Mouse (Mus musculus) spleen, postnatal 36 days (tissue): ENCODE results near the gene Tlr9.

Experiments
- DNase-seq, 2 experiments: peaks; one replicate each; pipeline ENCODE4 v3.0.0; 2022; ENCODE audit warnings: low spot score in 2 of 2, mixed read lengths in 1 of 2

The Tlr9 gene

GRCm38 (mm10) chr9:106232956-106233355, 10.6 kb downstream of the Tlr9 start:
- no peak for DNase-seq

GRCm38 (mm10) chr9:106233953-106234352, 11.6 kb downstream of the Tlr9 start:
- no peak for DNase-seq

DNA sequence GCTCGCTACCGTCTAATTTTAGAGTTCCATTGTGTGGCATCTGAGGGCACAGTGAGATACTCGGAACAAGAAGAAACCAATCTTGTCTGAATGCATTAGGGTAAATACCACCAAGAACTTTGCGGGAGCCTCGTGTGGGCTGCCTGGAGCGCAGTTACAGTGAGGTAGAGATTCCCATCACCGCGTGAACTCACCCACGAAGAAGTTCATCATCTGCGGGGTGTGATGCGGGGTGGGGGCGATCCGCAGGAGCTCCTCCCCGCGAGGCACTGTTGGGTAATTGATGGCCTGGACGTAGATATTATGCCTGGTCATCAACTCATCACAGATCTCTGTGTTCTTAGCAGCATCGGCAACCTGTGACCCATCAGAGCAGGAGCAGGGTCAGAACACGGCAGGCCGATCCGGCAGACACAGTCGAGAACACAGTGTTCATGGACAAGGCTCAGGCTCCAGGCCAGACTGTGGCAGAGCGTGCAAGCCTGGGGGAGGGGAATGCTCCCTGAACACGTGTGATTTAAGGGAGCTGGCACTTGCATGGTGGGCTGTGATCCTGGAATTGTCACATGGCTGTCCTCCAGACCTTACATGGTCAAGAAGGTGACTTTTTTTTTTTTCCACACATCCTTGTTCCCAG, 12.9 kb downstream of the Tlr9 start:
- DNase-seq, result no peak

- no peak for DNase-seq
Measured at GRCm38 (mm10) chr9:106236156-106236817, 13.9 kb downstream of the Tlr9 start.

DNA sequence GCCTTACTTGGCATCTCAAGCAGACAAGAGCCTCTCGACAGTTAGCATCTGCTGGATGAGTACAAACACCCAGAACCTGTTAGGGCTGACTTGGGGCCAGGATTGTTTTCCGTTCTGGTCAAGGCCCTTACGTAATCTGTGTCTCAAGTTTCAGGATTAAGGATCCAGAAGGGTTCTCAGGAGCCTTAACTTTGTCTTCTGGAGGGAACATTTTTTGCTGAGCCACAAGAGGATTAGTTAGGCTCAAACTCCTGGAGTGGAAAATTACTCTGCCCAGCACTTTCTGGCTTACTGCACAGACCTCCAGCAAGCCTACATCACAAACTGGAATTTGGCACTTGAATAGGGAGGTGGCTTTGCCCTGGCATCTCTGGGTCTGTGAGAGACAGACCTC, 14.4 kb downstream of the Tlr9 start:
- DNase-seq, result no peak

DNA sequence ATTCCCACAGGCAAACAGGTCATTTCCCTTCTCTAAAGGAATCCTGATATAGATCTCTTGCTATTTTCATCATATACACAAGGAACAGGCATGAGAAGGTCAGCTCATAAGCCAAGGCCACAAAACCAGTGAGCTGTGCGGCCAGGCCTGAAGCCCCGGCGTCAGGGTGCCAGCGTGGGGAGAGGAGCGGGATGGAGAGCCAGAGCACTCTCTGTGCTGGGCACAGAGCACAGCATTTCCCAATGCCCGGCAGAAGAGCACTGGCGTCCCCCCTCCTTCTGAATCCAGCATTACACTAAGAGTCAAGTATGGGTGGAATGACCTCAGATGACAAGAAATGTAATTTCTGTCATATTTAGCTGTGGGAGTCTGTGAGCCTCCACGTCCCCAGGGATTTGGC, 15.0 kb downstream of the Tlr9 start:
- DNase-seq, result no peak

GRCm38 (mm10) chr9:106237878-106238277, 15.5 kb downstream of the Tlr9 start:
- DNase-seq, result no peak

DNA sequence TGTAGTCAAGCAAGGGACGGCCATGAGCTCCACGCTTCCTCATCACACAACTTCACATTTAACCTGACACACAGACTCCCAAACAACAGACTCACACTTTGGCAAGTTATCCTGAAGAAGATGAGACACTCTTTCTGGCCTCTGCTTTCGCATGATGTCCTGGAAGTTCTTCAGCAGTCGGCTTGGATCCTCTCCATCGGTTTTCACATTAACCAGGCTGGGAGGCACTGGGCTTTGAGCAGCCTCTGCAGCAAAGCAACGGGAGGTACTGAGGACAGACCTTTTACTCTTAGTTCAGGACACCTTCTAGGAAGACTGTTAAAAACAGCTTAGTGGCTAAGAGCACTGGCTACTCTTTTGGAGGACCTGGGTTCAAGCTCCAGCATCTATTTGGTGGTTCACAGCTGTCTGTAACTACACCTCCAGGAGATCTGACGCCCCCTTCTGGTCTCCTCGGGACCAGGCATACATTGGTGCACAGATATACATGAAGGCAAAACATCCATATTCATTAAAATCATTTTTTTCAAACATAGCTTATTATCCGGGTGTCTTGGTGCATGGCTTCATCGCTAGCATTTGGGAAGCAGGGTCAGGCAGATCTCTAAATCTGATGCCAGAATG, 19.3 kb downstream of the Tlr9 start:
- no peak for DNase-seq

DNA sequence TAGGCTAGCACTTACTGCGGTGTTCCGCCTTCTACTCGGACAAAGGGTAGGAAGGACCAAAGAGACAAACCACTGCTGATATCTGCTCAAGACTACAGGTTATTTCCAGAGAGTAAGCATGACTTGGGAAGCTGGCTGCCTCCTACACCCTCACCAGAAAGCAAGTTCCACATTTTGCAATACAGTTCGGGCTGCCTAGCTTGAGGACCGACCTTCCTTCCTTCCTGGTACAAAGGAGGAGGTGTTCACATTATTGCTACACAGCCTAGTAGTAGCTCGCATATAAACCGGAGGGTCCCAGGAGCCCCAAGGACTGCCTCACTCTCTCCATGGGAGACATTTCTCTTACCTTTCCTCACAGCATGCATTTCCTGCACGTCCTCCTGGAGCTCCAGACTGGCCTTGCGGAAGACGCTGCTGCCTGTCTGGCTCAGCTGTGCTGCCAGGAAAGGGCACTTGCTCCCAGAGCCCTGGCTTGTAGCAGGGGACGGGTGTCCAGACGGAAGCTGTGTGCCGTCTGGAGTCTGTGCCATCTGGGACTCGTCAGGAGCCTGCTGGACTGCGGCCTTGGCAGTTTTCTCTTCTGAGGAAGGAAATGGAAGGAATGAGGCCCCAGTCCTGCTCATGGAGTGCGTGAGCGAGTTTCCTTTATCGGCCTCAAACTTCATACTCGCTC, 20.6 kb downstream of the Tlr9 start:
- no peak for DNase-seq

GRCm38 (mm10) chr9:106249550-106249949, 27.2 kb downstream of the Tlr9 start:
- DNase-seq, result no peak

GRCm38 (mm10) chr9:106250245-106250644, 27.8 kb downstream of the Tlr9 start:
- no peak for DNase-seq

DNA sequence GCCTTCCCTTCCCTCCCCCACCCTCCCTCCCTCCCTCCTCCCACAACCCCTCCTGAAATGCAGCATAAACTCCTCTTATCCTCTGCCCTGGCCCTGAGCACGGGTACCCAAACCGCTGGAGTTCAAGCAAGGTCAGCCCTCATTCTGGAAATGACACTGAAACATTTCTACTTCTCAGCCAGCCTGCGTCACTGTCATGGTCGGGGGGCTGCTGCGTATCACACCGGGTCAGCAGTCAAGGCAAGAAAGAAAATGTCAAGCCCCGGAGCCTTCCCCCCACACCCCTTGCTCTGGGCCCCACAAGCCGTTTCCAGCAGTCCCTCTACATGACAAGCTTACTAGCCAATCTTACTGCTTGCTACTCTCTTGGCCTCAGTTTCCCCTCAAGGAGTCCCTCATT, 28.7 kb downstream of the Tlr9 start:
- DNase-seq, result no peak

DNA sequence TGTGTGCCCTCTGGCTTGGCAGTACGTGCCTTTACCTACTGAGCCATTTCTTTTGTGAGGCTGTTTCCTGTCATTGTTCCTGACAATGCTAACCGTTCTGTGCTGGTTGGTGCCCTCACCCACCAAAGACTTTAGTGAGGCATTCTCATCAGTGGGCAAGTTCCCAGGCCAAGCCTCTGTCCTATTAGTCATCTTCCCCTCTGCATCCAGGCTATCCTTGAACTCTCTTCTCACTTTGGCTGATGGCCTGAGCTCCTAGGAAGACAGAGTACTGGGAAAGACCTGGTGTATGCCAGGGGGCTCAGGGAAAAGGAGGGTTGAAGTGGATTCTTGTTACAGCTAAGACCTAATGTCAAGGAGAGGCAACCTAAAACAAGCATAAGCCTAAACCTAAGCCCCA, 31.6 kb downstream of the Tlr9 start:
- DNase-seq, result no peak

DNA sequence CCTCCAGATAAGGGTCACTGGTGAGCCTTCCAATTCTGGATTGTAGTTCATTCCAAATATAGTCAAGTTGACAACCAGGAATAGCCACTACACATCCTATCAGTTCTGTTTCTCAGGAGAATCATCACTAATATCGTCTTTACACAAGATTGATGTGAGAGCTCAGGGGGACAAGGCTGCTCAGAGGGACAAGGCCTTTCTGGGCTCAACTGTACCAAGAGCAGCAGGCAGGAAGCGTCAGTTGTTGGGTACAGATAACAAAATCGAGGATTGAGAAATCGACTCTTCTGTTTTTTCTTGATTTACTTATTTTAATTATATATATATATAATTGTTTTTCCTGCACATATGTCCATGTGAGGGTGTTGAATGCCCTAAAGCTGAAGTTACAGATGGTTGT, 36.0 kb downstream of the Tlr9 start:
- DNase-seq, result no peak

- DNase-seq, result no peak
Measured at GRCm38 (mm10) chr9:106258990-106259389, 36.6 kb downstream of the Tlr9 start.

- DNase-seq, result peak; percentile 35 to 43
Measured at GRCm38 (mm10) chr9:106261058-106261457, 38.7 kb downstream of the Tlr9 start.

GRCm38 (mm10) chr9:106261491-106261890, 39.1 kb downstream of the Tlr9 start:
- DNase-seq, result no peak

DNA sequence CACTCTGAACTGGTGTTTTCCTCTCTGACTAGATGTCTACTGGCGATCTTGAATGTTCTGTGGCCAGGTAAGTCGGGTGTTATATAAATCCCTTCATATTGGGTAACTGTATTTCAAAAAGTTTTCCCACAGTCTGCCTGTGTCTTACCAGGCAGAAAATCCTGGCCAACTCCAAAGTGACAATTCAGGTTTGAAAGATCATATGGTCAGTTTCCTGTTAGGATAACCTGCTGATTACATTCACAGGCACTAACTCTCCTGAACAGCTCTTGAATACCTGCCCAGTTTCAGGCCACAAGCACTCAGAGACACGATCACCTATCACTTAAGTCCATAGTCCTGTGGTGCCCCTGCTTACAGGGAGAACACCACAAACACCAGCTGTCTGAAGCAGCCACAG, 39.7 kb downstream of the Tlr9 start:
- DNase-seq, result no peak

- no peak for DNase-seq
Measured at GRCm38 (mm10) chr9:106263381-106263924, 41.1 kb downstream of the Tlr9 start.

DNA sequence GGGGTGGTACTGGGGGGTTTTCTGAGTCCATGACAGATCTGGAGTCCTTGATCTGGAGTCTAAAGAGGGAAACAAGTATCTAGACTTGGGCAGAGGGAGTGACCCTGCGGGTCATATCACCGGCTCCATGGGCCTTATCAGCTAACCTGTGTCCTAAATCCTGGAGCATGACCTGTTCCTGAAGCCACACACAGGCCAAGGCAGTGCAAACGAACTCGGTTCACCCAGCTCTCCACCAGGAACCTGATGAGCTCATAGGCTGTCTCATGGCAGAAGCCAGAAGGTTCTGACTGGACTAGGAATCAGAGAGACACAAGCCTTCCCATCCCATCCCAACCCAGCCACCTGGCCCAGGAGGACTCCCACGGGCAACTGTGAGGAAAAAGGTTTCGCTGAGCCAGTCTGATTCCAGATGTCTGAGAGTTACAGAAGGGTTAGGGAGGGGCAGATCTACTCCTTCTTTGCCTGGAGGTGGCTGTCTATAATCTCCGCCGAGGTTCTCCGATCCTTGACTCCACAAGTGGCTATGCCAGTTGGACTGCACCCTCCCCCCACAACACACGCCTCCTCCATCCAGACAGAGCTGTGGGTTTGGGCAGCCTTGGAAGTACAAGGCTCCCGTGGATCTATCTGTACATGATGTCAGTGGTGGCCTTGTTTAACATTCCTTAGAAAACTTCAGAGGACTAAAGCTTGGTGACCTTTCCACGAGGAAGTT, 43.1 kb downstream of the Tlr9 start:
- DNase-seq, result no peak

- no peak for DNase-seq
Measured at GRCm38 (mm10) chr9:106266936-106267657, 44.7 kb downstream of the Tlr9 start.
